Mouse (Mus musculus): ENCODE data around the gene 1700037H04Rik. TPM values are rescaled to one million over a fixed set of nuclear protein-coding genes. Genes with fewer than 3 reads are reported as not detected.

Gene 1700037H04Rik
- total and polyA plus RNA-seq, 3 experiments = 45.5 to 72.6 TPM; not detected in 1

GRCm38 (mm10) chr2:131125157-131125963 is 34.5 kb downstream of the 1700037H04Rik start:
- no peak for TF ChIP-seq MEF2A (IDR thresholded peaks at IDR 0.05; ENCODE audit: extremely low read depth, insufficient replicate concordance, low read depth, low read length, poor library complexity, severe bottlenecking)
- TF ChIP-seq NELFE (IDR thresholded peaks at IDR 0.05; ENCODE audit: low read depth, low read length) = no peak
- TF ChIP-seq ZMIZ1 (IDR thresholded peaks at IDR 0.05; ENCODE audit: low read depth, low read length) = no peak
- no peaks in the 10 kb centered on the region for H3K79me2 ChIP-seq (ENCODE audit: control insufficient read depth, insufficient read depth, low read length, poor library complexity)
- H3K4me1 ChIP-seq (ENCODE audit: control insufficient read depth in 1 of 2, insufficient read depth in 2 of 2, low read length in 2 of 2) = peaks cover 5 to 9% of the 10 kb centered on the region in 2 experiments
- no peak overlapping the region for H3K9ac ChIP-seq (ENCODE audit: control insufficient read depth, low read depth, low read length, poor library complexity, severe bottlenecking)
- no peak for DNase-seq (ENCODE audit: low read depth, low spot score)
- no peaks in the 10 kb centered on the region for H3K9me3 ChIP-seq (replicated peaks; ENCODE audit: insufficient read depth, low read length)
- H3K27me3 ChIP-seq (ENCODE audit: control insufficient read depth in 1 of 2, insufficient read depth in 2 of 2, low read length in 2 of 2) = peaks cover 0 to 2% of the 10 kb centered on the region in 2 experiments; a peak in 3 of 4 replicates
- no peak overlapping the region for H3K4me3 ChIP-seq (ENCODE audit: control insufficient read depth in 1 of 2, insufficient read depth in 1 of 2, low read depth in 2 of 2, low read length in 2 of 2)
- no peak overlapping the region for H3K27ac ChIP-seq (ENCODE audit: control insufficient read depth, low read depth, low read length)
- H3K36me3 ChIP-seq (ENCODE audit: control insufficient read depth in 1 of 2, insufficient read depth in 2 of 2, low read length in 2 of 2) = peaks cover 0 to 2% of the 10 kb centered on the region in 2 experiments; a peak in 1 of 4 replicates

- H3K4me3 ChIP-seq (ENCODE audit: control insufficient read depth in 1 of 2, insufficient read depth in 1 of 2, low read depth in 2 of 2, low read length in 2 of 2) = no peak overlapping the region
- peaks cover 0 to 2% of the 10 kb centered on the region in 2 experiments; a peak in 3 of 4 replicates for H3K27me3 ChIP-seq (ENCODE audit: control insufficient read depth in 1 of 2, insufficient read depth in 2 of 2, low read length in 2 of 2)
- no peak for TF ChIP-seq UBTF (IDR thresholded peaks at IDR 0.05; ENCODE audit: borderline replicate concordance, insufficient read depth, low read depth, low read length)
- TF ChIP-seq MXI1 (IDR thresholded peaks at IDR 0.05; ENCODE audit: low read depth, low read length) = no peak
- no peak for TF ChIP-seq CHD2 (IDR thresholded peaks at IDR 0.05; ENCODE audit: low read length)
- TF ChIP-seq JUND (IDR thresholded peaks at IDR 0.05; ENCODE audit: low read depth, low read length) = no peak
- no peak for TF ChIP-seq ZMIZ1 (IDR thresholded peaks at IDR 0.05; ENCODE audit: low read depth, low read length)
- TF ChIP-seq POLR2AphosphoS2 (IDR thresholded peaks at IDR 0.05; ENCODE audit: low read length) = no peak
- no peak for TF ChIP-seq TAL1 (IDR thresholded peaks at IDR 0.05; ENCODE audit: low read length)
- no peak for TF ChIP-seq MYB (IDR thresholded peaks at IDR 0.05; ENCODE audit: low read depth, low read length)
- no peak for TF ChIP-seq SIN3A (IDR thresholded peaks at IDR 0.05; ENCODE audit: low read length)
- no peak for TF ChIP-seq HCFC1 (IDR thresholded peaks at IDR 0.05; ENCODE audit: low read depth, low read length)
- no peak for TF ChIP-seq CTCF (IDR thresholded peaks at IDR 0.05 in 2 of 3, conservative IDR thresholded peaks at IDR 0.05 in 1 of 3; ENCODE audit: control insufficient read depth in 1 of 3, insufficient read depth in 1 of 3, low read depth in 2 of 3, low read length in 3 of 3, poor library complexity in 1 of 3, severe bottlenecking in 1 of 3)
- TF ChIP-seq NRF1 (IDR thresholded peaks at IDR 0.05; ENCODE audit: insufficient read depth, low read depth, low read length, poor library complexity, severe bottlenecking) = no peak
- no peak for TF ChIP-seq MAFK (IDR thresholded peaks at IDR 0.05; ENCODE audit: borderline replicate concordance, low read depth, low read length)
- no peak for TF ChIP-seq MAZ (IDR thresholded peaks at IDR 0.05; ENCODE audit: low read depth, low read length)
- TF ChIP-seq MAX (IDR thresholded peaks at IDR 0.05; ENCODE audit: low read length) = no peak
- TF ChIP-seq MEF2A (IDR thresholded peaks at IDR 0.05; ENCODE audit: extremely low read depth, insufficient replicate concordance, low read depth, low read length, poor library complexity, severe bottlenecking) = no peak
- TF ChIP-seq ZKSCAN1 (IDR thresholded peaks at IDR 0.05; ENCODE audit: low read depth, low read length) = no peak
- no peak for TF ChIP-seq E2F4 (IDR thresholded peaks at IDR 0.05; ENCODE audit: borderline replicate concordance, low read depth, low read length)
- no peak for TF ChIP-seq MYC (IDR thresholded peaks at IDR 0.05; ENCODE audit: low read depth, low read length)
- no peak for TF ChIP-seq POLR2AphosphoS5 (IDR thresholded peaks at IDR 0.05; ENCODE audit: borderline replicate concordance, low read depth, low read length)
- no peaks in the 10 kb centered on the region for H3K79me2 ChIP-seq (ENCODE audit: control insufficient read depth, insufficient read depth, low read length, poor library complexity)
- H3K9me3 ChIP-seq (replicated peaks; ENCODE audit: insufficient read depth, low read length) = no peaks in the 10 kb centered on the region
- no peaks in the 10 kb centered on the region for H3K36me3 ChIP-seq (ENCODE audit: control insufficient read depth in 1 of 2, insufficient read depth in 2 of 2, low read length in 2 of 2)
- H3K27ac ChIP-seq (ENCODE audit: control insufficient read depth, low read depth, low read length) = no peak overlapping the region
- peaks cover 0 to 2% of the 10 kb centered on the region in 2 experiments; a peak in 1 of 4 replicates for H3K4me1 ChIP-seq (ENCODE audit: control insufficient read depth in 1 of 2, insufficient read depth in 2 of 2, low read length in 2 of 2)
- no peak for DNase-seq (ENCODE audit: low read depth, low spot score)
- H3K9ac ChIP-seq (ENCODE audit: control insufficient read depth, low read depth, low read length, poor library complexity, severe bottlenecking) = no peak overlapping the region
Measured at GRCm38 (mm10) chr2:131124166-131124565, 35.7 kb downstream of the 1700037H04Rik start.
